Mouse (Mus musculus) hindbrain, postnatal 0 days (tissue): ENCODE measurements at regions not wholly inside any gene's neighbourhood (a gene's known extent, or its start where the extent isn't known, plus 50 kb on each side); places are given as distances from the start of the nearest gene placed in this dataset.

Source experiments
- ATAC-seq: fragments of 200-750 bp; cut with Nextera tagmentation; 2 replicates; pipeline ENCODE4 v1.8.0; 2017; ENCODE audit warnings: mild to moderate bottlenecking, moderate TSS enrichment, moderate library complexity
- DNase-seq: peaks from one replicate; pipeline ENCODE4 v3.0.0-alpha.2; 2015; ENCODE audit warnings: low spot score
- H3K27ac ChIP-seq: fragments of 300-500 bp; sonication (generic); 2 replicates; pipeline ENCODE4 v1.5.1; 2014; ENCODE audit warnings: mild to moderate bottlenecking
- H3K27me3 ChIP-seq: fragments of 300-500 bp; sonication (generic); 2 replicates; pipeline ENCODE4 v1.6.1; 2014; ENCODE audit warnings: low read length, mixed read lengths; ENCODE audit not compliant: insufficient read depth
- H3K36me3 ChIP-seq: fragments of 300-500 bp; sonication (generic); 2 replicates; pipeline ENCODE4 v1.6.1; 2014; ENCODE audit warnings: low read length, mixed read lengths; ENCODE audit not compliant: insufficient read depth
- H3K4me1 ChIP-seq: fragments of 300-500 bp; sonication (generic); 2 replicates; pipeline ENCODE4 v1.6.1; 2014; ENCODE audit warnings: antibody characterized with exemption, low read length, mixed read lengths; ENCODE audit not compliant: insufficient read depth
- H3K4me2 ChIP-seq: fragments of 300-500 bp; sonication (generic); 2 replicates; pipeline ENCODE4 v1.6.1; 2014; ENCODE audit warnings: low read depth, mild to moderate bottlenecking, low read length, moderate library complexity, mixed read lengths
- H3K4me3 ChIP-seq: fragments of 300-500 bp; sonication (generic); 2 replicates; pipeline ENCODE4 v1.5.1; 2014; ENCODE audit warnings: low read length
- H3K9ac ChIP-seq: fragments of 300-500 bp; sonication (generic); replicated peaks from 2 replicates; pipeline ENCODE4 v1.6.1; 2014; ENCODE audit warnings: mild to moderate bottlenecking, low read length, moderate library complexity, mixed read lengths
- H3K9me3 ChIP-seq: fragments of 300-500 bp; sonication (generic); 2 replicates; pipeline ENCODE4 v1.6.1; 2016; ENCODE audit warnings: low read length, mixed read lengths
- CTCF ChIP-seq: IDR thresholded peaks from 2 replicates; pipeline ENCODE4 v1.5.1; 2016; ENCODE audit warnings: antibody characterized with exemption, control low read depth, low read depth
- WGBS: fragments of 180-500 bp; shearing (Covaris S2); extraction: QIAGEN DNeasy Blood & Tissue Kit; methylation state at CpG from one replicate; pipeline ENCODE4 v1.1.7; 2014; 5-methylcytosine and 5-hydroxymethylcytosine counted together

DNA sequence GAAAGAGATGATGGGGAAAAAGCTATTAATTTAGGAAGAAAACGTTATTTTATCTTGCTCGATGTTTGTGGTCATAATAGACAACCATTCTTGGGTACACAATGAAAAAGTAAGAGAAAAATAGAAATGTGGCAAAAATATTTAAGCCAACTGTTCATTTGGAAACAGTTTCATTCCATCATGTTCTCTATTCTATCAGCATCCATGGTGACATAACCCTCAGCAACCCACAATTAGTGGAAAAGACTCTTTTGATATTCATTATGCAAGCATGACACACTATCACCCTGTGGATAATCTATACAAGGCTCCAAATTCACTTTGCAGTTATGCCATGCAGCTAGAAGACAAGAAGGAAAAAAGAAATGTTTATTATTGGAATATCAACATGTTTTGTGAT lies 118.7 kb upstream of the Pter start:
- no peak overlapping the region for H3K9ac ChIP-seq
- H3K4me2 ChIP-seq, result no peak overlapping the region
- H3K4me1 ChIP-seq, result no peaks in the 10 kb centered on the region
- ATAC-seq, result no peak
- no peak overlapping the region for H3K27ac ChIP-seq
- no peaks in the 10 kb centered on the region for H3K27me3 ChIP-seq
- no peaks in the 10 kb centered on the region for H3K9me3 ChIP-seq
- H3K36me3 ChIP-seq, result no peaks in the 10 kb centered on the region
- TF ChIP-seq CTCF, result no peak
- WGBS, result 85% methylated on average over 2 of the region's 2 CpGs
- DNase-seq, result no peak
- H3K4me3 ChIP-seq, result no peak overlapping the region

DNA sequence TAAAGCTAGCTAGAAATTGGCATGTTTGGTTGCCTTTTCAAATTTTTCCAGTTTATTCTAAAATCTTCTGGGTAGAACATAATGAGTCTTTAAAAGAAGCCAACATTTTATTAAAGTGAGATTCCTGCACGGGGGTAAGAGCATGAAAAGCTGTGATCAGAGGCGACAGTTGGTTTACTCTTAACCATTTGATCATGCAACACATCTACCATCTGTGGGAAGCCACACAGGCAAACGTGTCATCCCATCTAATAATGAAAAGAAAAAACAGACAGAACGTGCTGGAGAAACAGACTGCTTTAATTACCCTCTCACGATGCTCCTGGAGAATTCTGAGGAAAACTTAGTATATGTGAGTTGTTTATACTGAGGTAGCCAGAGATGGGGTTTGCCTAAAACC lies 115.4 kb upstream of the Pter start:
- DNase-seq, result no peak
- ATAC-seq, result no peak
- Histone ChIP-seq H3K4me2 (no peak overlapping the region), H3K27me3 (no peaks in the 10 kb centered on the region), H3K9me3 (no peaks in the 10 kb centered on the region), H3K27ac (no peak overlapping the region), H3K9ac (no peak overlapping the region), H3K4me3 (no peak overlapping the region), H3K36me3 (no peaks in the 10 kb centered on the region), H3K4me1 (no peaks in the 10 kb centered on the region)
- TF ChIP-seq CTCF, result no peak
- WGBS, result 76% methylated on average over 5 of the region's 5 CpGs

DNA sequence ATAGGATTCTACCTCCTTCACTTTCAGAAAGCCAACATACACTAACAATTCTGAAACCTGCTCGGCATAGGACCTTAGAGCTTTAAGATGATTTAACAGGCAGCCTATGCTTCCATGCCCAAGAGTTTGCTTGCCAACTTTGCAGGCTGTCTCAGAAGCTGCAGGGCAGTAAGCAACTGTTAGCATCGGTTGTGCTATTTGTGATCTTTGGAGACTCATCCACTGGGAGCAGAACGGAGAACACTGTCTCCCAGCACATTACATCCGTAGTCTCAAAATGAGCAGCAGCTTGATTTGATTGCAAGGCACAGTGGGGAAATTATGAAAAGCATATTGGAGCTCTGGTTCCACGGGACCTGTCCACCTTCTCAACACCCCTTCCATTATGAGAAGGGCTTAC lies 108.5 kb upstream of the Pter start:
- no peaks in the 10 kb centered on the region for H3K4me1 ChIP-seq
- H3K9me3 ChIP-seq, result no peaks in the 10 kb centered on the region
- H3K9ac ChIP-seq, result no peak overlapping the region
- WGBS, result 77% methylated on average over 5 of the region's 5 CpGs
- no peak for DNase-seq
- no peak for ATAC-seq
- no peaks in the 10 kb centered on the region for H3K27me3 ChIP-seq
- H3K27ac ChIP-seq, result no peak overlapping the region
- no peak overlapping the region for H3K4me3 ChIP-seq
- no peak overlapping the region for H3K4me2 ChIP-seq
- TF ChIP-seq CTCF, result no peak
- no peaks in the 10 kb centered on the region for H3K36me3 ChIP-seq

DNA sequence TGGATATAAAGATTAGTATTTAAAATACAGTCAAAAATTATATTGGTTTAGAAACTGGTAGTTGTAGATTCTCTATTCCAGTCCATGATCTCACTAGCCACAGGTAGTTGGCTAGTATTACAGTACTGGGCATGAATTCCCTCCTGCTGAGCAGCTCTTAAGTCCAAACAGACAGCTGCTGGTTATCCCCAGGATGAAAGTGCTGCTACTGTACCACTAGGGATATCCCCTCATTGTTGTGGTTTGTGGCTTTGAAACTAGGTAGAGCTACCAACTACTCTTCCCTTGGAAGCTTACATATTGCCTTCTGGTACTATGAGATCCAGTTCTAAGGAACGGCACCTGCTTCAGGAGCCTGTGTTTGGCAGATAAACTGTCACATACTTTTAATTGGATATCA lies 97.9 kb upstream of the Pter start:
- no peaks in the 10 kb centered on the region for H3K4me1 ChIP-seq
- H3K36me3 ChIP-seq, result no peaks in the 10 kb centered on the region
- H3K9ac ChIP-seq, result no peak overlapping the region
- DNase-seq (no peak), ATAC-seq (no peak)
- no peaks in the 10 kb centered on the region for H3K9me3 ChIP-seq
- no peak overlapping the region for H3K4me2 ChIP-seq
- H3K27me3 ChIP-seq, result no peaks in the 10 kb centered on the region
- H3K27ac ChIP-seq, result no peak overlapping the region
- no peak overlapping the region for H3K4me3 ChIP-seq
- TF ChIP-seq CTCF, result no peak
- 97% methylated on average over 1 of the region's 1 CpGs for WGBS

DNA sequence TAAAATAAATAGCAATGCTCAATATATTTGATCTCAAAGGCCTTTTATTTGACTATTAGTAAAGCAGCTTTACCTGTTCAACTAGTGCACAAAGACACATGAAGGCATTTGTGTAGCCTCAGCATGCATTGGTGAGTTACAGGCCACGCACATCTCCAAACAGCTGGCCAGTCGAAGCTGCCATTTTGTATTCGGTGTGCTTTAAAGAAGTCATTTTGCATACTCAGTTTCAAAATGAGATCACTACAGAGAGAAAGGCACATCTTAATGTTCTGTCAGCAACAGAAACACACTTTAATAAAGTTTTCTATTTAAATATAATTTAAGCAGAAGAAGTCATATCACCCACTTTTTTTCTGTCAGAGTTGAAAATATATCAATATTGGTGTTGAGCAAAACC lies 90.3 kb upstream of the Pter start:
- DNase-seq (no peak), ATAC-seq (no peak)
- Histone ChIP-seq H3K9me3 (no peaks in the 10 kb centered on the region), H3K9ac (no peak overlapping the region), H3K27me3 (no peaks in the 10 kb centered on the region), H3K27ac (no peak overlapping the region), H3K36me3 (no peaks in the 10 kb centered on the region), H3K4me3 (no peak overlapping the region), H3K4me1 (no peaks in the 10 kb centered on the region), H3K4me2 (no peak overlapping the region)
- no peak for TF ChIP-seq CTCF
- 97% methylated on average over 3 of the region's 3 CpGs for WGBS

DNA sequence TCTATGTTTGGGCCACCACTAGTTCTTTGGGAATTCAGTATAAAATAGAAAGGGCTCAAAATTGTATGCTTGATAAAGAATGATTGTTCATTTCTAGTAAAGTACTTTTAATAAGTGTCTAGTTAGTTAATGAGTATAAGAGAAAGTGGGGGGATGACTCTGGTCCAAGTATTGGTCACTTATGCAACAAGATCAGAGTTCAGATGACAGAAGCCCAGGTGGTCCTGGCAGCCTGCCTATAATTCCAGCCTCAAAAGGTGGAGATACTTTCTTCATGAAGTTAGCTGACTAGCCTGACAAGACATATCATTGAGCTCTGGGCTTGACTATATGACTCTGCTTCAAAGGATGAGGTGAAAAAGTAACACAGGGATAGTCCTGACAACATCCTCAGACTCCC lies 57.3 kb upstream of the Pter start:
- H3K4me1 ChIP-seq, result no peaks in the 10 kb centered on the region
- H3K4me3 ChIP-seq, result no peak overlapping the region
- ATAC-seq (no peak), DNase-seq (no peak)
- no peak for TF ChIP-seq CTCF
- no peak overlapping the region for H3K27ac ChIP-seq
- H3K27me3 ChIP-seq, result no peaks in the 10 kb centered on the region
- H3K36me3 ChIP-seq, result no peaks in the 10 kb centered on the region
- H3K4me2 ChIP-seq, result no peak overlapping the region
- no peak overlapping the region for H3K9ac ChIP-seq
- no peaks in the 10 kb centered on the region for H3K9me3 ChIP-seq

DNA sequence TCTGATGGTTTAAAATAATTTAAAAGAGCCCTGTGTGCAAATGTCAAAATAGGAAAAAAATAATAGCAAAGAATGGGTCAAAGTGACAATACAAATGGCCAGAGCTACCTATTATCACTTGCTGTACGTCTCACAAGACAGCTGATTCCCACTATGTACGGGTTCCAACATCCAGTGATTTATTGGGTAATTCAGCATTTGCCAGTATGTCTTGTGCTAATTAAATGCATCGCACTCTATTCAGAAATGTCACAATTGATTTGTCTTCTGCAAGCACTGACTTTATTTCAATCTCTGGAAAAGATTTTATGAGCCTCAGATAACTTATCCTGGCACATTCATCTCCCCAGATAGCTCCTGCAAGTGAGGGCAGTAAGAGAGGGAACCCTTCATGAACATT lies 55.1 kb upstream of the Pter start:
- Histone ChIP-seq H3K9me3 (no peaks in the 10 kb centered on the region), H3K27me3 (no peaks in the 10 kb centered on the region), H3K9ac (no peak overlapping the region), H3K4me1 (no peaks in the 10 kb centered on the region), H3K36me3 (no peaks in the 10 kb centered on the region), H3K4me3 (no peak overlapping the region), H3K4me2 (no peak overlapping the region), H3K27ac (no peak overlapping the region)
- 64% methylated on average over 3 of the region's 3 CpGs for WGBS
- no peak for DNase-seq
- ATAC-seq, result no peak
- TF ChIP-seq CTCF, result no peak
